Mouse (Mus musculus): ENCODE measurements around the gene Wdr82.
A peak's percentile ranks its signal among the peaks of the same experiment; 100 is the strongest.

DNA sequence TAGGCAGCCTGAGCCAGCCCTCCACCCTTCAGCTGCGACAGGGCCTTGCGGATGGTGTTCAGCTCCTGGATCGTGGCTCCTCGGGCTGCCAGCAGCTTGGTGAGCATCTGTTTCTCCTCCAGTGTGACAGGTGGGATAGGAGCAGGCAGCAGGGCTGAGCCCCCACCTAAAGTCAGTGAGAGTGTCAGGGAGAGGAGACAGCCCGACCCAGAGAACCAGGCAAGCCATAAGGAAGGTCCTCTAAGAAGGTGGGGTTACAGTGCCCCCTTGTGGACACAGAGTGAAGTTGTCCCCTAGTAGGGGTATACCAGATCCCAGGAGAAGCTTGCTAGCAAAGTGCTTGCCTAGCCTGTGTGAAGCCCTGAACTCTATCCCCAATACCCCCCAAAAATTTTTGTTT, 14.3 kb upstream of the Wdr82 start:
- TF ChIP-seq CTCF (IDR thresholded peaks at IDR 0.05) = peak; percentile 78
- TF ChIP-seq POLR2A (IDR thresholded peaks at IDR 0.05; ENCODE audit: insufficient read depth, low read depth, low read length) = no peak
- no peak for TF ChIP-seq EP300 (IDR thresholded peaks at IDR 0.05; ENCODE audit: insufficient read depth, low read depth, low read length)

All from heart, adult 2 months (tissue).